Mouse (Mus musculus) spleen, adult 18-20 months (tissue): ENCODE data around the gene 4930402F06Rik.

Experiments used
- DNase-seq, 2 experiments: peaks; one replicate each; pipeline ENCODE4 v3.0.0; 2022; ENCODE audit warnings: mixed read lengths in 2 of 2

The 4930402F06Rik gene

GRCm38 (mm10) chr2:35338036-35338435 lies 58.9 kb downstream of the 4930402F06Rik start:
- no peak for DNase-seq

DNA sequence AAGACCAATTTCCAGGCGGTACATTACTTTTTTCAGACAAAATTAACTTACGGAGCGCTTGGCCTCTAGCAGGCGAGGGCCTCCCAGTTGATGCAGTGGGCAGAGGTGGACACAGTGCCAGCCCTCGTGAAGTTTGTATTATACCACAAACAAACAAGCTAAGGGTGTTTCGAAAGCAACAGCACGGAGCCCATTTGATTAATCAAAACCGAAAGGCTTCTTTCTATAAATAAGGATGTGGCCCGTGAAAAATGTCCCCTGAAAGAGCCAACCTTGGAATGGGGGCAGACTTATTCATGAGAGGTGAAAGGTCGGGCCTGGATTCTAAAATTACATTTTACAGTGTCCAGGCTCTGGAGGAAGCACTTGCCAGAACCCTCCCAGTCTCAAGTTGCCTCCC lies 59.6 kb downstream of the 4930402F06Rik start:
- no peak for DNase-seq

- DNase-seq, result peak; percentile 99 to 100
These were observed 60.3 kb downstream of the 4930402F06Rik start, which contains the start of gene Stom for GRCm38 (mm10) chr2:35336388-35337280. TSS of gene Stom (minus strand) at chr2:35336976.

DNA sequence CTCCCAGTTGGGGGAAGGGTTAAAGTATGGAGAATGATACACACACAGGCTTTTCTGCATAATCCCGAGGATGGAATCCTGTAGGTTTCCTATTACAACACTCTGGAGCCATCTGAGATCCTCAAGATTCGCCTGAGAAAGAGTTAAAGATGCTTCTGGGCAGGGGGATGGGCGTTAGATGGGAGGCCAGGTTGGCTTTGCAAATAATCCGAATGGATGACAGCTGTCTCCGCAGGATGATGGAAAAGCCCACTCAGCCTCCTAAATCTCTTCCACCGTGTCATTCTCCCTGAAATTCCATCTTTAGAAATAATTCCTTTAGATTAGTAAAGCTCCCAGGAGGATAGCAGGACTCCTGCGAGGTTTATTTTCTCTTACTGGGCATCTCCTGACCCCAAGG lies 61.4 kb downstream of the 4930402F06Rik start:
- no peak for DNase-seq

- DNase-seq, result no peak
These were observed 63.3 kb downstream of the 4930402F06Rik start for GRCm38 (mm10) chr2:35333670-35334069.

DNA sequence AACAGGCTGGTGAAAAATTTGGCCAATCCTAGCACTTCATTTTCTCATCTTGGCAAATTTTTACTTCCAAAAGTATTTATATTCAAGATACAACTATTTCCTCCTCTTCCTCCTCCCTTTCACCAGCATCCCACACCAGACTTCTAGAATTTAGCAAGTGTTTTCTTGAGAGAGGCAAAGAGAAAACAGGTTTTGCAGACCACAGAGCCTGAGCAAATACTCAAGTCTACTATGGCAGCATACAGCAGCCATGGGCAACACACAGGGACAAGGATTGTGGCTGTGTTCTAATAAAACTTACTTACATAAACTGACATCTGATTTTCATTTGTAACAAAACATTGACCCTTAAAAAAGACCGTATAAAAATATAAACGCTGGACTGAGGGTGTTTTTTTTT lies 65.8 kb downstream of the 4930402F06Rik start:
- DNase-seq, result no peak

DNA sequence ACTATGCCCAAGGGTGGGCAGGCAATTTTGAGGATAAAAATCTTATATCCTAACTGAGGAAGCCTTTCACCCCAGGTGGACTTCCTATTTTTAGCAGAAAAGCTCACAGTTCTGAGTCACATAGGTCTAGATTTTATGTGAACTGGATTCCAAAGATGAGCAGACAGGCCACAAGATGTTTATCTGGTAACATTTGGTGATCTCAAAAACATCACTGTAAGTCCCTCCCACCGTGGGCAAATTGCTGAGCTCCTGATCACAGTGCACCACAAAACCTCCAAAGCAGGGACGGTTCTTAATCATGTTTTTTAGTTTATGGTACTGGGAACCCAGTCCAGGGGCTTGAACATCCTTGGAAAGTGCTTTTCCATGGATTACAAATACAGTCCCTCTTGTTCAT lies 67.9 kb downstream of the 4930402F06Rik start:
- no peak for DNase-seq

GRCm38 (mm10) chr2:35328064-35328792 lies 68.7 kb downstream of the 4930402F06Rik start:
- no peak for DNase-seq

DNA sequence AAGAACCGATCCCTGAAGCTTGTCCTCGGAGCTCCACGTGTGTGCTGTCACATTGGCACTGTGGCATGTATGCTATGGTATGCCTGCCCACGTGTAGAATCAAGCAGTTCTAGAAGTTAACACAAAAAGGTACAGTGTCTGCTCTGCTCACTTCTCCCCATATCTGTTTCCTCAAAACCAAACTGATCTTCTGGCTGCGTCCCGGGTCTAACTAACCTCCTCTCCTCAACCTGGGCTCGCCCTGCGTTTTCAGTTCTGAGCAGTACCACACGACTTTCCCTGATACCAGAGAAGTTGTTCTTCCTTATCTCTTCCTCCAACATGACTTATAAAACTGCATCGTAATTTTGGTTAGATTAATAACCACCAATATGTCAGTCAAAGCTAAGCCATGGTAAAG lies 69.4 kb downstream of the 4930402F06Rik start:
- DNase-seq, result no peak

DNA sequence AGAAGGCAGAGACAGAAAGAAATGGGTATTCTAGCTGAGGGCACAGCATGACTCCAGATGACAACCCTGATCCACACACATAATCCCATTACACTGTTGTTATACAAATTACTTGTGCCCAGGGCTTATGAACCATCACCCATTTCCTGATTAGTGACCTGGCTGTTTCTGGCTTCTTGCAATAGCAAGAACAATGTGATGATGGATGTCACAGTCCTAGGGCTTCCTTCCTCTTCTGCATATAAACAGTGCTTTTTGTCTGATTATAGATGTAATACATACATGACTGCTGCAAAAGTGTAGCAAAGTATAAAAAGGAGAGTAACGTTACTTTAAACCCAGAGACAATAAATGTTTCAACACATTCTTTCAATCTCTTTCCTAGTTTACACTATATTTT lies 70.0 kb downstream of the 4930402F06Rik start:
- DNase-seq, result no peak

DNA sequence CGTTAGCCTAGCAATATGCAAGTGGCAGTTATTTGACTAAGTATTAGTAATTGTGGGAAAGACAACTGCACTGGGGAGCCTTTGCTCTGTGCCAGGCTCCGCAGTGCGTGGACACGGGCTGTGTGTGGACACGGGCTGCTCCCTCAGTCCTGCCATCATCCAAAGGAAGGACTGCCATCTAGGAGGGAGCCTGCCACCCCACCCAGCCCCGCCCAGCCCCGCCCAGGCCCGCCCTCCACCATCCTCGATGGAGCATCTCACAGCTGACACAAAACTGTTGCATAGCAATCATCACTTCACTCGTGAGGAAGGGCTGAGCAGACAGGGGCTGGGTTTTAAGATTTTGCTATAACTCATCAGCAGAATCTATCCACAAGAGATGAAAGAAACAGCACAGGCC lies 71.0 kb downstream of the 4930402F06Rik start:
- no peak for DNase-seq
